Mouse (Mus musculus) cerebellum, adult 2 months (tissue): ENCODE measurements at regions not wholly inside any gene's neighbourhood (a gene's known extent, or its start where the extent isn't known, plus 50 kb on each side); places are given as distances from the start of the nearest gene placed in this dataset.

Experiments
- CTCF ChIP-seq: fragments of 200-500 bp; IDR thresholded peaks from 2 replicates; pipeline ENCODE4 v1.5.1; 2011; ENCODE audit warnings: low read depth, mild to moderate bottlenecking, control low read depth, low read length, moderate library complexity, borderline replicate concordance; ENCODE audit not compliant: insufficient read depth
- POLR2A ChIP-seq: fragments of 200-500 bp; IDR thresholded peaks from 2 replicates; pipeline ENCODE4 v1.6.1; 2011; ENCODE audit warnings: low read length, control low read depth, borderline replicate concordance; ENCODE audit not compliant: insufficient read depth

DNA sequence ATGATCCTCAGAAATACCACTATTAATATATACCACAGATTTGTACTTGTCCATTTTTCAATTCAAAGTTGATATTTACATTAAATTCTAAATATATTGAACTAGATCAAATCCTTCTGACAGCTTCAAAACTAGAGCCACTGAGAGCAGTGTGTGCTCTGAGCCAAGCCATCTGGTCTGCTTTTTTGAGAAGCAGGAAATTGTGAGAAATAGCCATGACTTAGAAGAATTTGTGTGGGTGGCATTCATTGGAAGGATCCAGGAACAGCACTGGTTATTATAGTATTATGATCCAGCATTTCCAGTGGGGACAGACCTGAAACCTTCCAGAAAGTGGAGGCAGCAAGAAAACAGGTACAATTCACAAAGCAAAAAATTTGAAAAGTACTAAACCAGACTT is 398.7 kb upstream of the Zfp960 start:
- TF ChIP-seq CTCF (no peak), POLR2A (no peak)
